Mouse (Mus musculus) adrenal gland, adult 10 weeks (tissue): ENCODE measurements around the gene Bbox1. TPM values are rescaled to one million over a fixed set of nuclear protein-coding genes. Genes with fewer than 3 reads are reported as not detected.

ENCODE experiments used
- polyA plus RNA-seq: library from polyadenylated mRNA; stranded (reverse); fragments of 350-450 nt; fragmentation: Illumina TruSeq; extraction: RNeasy Lipid Tissue Mini Kit (QIAGEN cat#74804); gene quantifications from one replicate; pipeline ENCODE4 v1.2.3, GENCODE M21; 2014; ENCODE audit warnings: low read depth, low replicate concordance

The Bbox1 gene
- polyA plus RNA-seq: not detected

DNA sequence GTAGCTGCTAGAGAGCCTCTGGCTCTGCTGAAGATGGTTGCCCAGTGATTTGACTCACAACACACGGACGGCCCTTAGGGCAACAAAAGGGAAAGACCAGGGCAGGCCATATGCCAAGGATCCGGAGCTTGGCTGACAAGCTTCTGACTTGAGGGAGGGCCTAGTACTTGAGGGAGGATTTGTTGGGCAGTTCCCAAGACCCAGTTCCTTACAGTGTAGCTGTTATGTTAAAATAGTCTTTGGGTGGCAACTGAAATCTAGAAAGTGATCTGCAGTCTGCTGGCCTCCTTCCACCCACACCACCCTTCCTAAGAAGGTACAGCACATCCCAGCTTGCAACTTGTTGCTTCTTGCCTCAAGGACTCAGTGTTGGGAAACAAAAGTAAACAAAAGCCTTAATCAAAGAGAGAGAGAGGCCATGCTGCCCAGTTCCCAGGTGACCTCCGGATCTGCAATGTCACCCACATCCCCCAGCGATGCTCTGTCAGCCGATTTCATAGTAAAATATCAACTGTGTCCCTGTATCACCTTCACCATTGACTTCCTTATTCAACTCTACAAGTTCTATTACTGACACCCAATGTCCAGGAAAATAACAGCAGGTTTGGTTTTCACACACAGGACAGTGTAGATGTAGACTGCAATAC lies at the start of gene Bbox1:
Gene Bbox1 (minus strand): TSS at position 52 of the 647 bp plus-strand sequence.

DNA sequence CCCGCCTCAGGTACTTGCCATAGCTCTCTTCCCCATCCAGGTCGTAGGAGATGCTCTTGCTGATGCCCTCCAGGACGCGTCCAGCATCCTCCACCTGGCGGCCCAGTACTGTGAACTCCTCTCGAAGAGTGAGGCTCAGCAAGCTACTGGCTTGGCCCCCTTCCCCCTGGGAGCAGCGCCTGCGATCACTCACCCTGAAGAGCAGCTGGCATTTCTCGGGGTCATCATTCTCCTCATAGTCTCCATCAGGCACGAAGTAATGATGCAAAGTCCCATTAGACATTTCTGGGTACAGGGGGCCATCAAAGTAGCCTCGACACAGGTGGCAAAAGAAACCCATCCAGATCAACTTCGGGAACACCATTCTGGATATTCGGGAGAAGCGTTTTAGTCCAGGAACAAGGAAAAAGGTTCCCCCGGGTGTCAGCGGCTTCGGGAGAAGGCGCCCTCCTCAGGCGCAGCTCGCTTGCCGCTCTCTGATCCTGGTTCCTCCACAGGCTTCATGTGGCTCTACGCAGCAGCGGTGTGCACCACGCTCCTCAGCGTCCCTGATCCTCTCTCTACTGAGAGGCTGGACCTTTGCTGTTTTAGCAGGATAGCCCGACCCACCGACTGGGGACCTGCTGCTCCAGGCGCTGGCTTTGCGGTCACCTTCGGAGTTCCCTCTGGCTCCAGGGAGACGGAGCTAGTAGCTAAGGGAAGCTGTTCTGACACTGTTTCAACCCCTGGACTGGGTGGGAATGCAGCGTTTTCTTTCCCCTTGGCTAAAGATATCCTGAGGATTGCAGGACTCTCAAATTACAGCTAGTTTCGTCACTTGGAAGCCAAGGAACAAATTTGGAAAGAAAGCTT lies 48.3 kb upstream of the Bbox1 start, which contains the start of gene Fibin:
Gene Fibin (minus strand): TSS at position 752 of the 852 bp plus-strand sequence.

Other genes with a start within 250 kb of the Bbox1 start
- gene Fibin, start 48.6 kb upstream of the Bbox1 start, polyA plus RNA-seq: 18.0 TPM